Mouse (Mus musculus) stomach, postnatal 0 days (tissue): ENCODE results near the gene Opcml.

Experiments
- CTCF ChIP-seq: IDR thresholded peaks from 2 replicates; pipeline ENCODE4 v1.5.1; 2016; ENCODE audit warnings: antibody characterized with exemption, low read depth, mild to moderate bottlenecking, moderate library complexity
- EP300 ChIP-seq: optimal IDR thresholded peaks from 2 replicates; pipeline ENCODE3; 2016; ENCODE audit warnings: antibody characterized with exemption

GRCm38 (mm10) chr9:28940901-28941300 is 1150.3 kb downstream of the Opcml start:
- no peak for TF ChIP-seq CTCF
- no peak for TF ChIP-seq EP300
